Mouse (Mus musculus): ENCODE measurements around the gene Sorl1.

Sorl1 gene

GRCm38 (mm10) chr9:42048542-42048941 lies 75.6 kb downstream of the Sorl1 start:
- no peak for DNase-seq

GRCm38 (mm10) chr9:42047786-42048185 lies 76.3 kb downstream of the Sorl1 start:
- DNase-seq, result peak; percentile 65

GRCm38 (mm10) chr9:42046248-42046647 lies 77.8 kb downstream of the Sorl1 start:
- DNase-seq, result no peak

- DNase-seq, result no peak
These were observed 79.4 kb downstream of the Sorl1 start for GRCm38 (mm10) chr9:42044651-42045050.

- no peak for DNase-seq
These were observed 80.2 kb downstream of the Sorl1 start for GRCm38 (mm10) chr9:42043934-42044333.

- DNase-seq, result peak; percentile 88
These were observed 84.8 kb downstream of the Sorl1 start for GRCm38 (mm10) chr9:42039000-42039992.

- DNase-seq, result no peak
These were observed 87.2 kb downstream of the Sorl1 start for GRCm38 (mm10) chr9:42036885-42037284.

- DNase-seq, result peak; percentile 59
These were observed 88.1 kb downstream of the Sorl1 start for GRCm38 (mm10) chr9:42035995-42036394.

- DNase-seq, result peak; percentile 89
These were observed 88.8 kb downstream of the Sorl1 start for GRCm38 (mm10) chr9:42035213-42035765.

GRCm38 (mm10) chr9:42034116-42034520 lies 90.0 kb downstream of the Sorl1 start:
- no peak for DNase-seq

- no peak for DNase-seq
These were observed 90.6 kb downstream of the Sorl1 start for GRCm38 (mm10) chr9:42033291-42034115.

GRCm38 (mm10) chr9:42032419-42032818 lies 91.7 kb downstream of the Sorl1 start:
- DNase-seq, result no peak

- DNase-seq, result no peak
These were observed 95.3 kb downstream of the Sorl1 start for GRCm38 (mm10) chr9:42028807-42029206.

GRCm38 (mm10) chr9:42024257-42024656 lies 99.8 kb downstream of the Sorl1 start:
- no peak for DNase-seq

- no peak for DNase-seq
These were observed 100.7 kb downstream of the Sorl1 start for GRCm38 (mm10) chr9:42023383-42023782.

GRCm38 (mm10) chr9:42022318-42022717 lies 101.8 kb downstream of the Sorl1 start:
- DNase-seq, result no peak

- DNase-seq, result no peak
These were observed 104.6 kb downstream of the Sorl1 start for GRCm38 (mm10) chr9:42019308-42020031.

- DNase-seq, result no peak
These were observed 115.6 kb downstream of the Sorl1 start for GRCm38 (mm10) chr9:42008501-42008900.

GRCm38 (mm10) chr9:42005101-42005500 lies 119.0 kb downstream of the Sorl1 start:
- no peak for DNase-seq

- no peak for DNase-seq
These were observed 120.0 kb downstream of the Sorl1 start for GRCm38 (mm10) chr9:42004140-42004539.

GRCm38 (mm10) chr9:41999498-42000473 lies 124.3 kb downstream of the Sorl1 start:
- DNase-seq, result peak; percentile 57

Data from cerebellum, adult 11-12 months (tissue).